Mouse (Mus musculus) fat pad, adult 2 months (tissue): ENCODE measurements around the gene Hist1h4d.
"Not testable (repeated sequence)": the region's sequence is repeated elsewhere in the genome, so short reads cannot be mapped to it uniquely, and the experiment has no call there.

ENCODE experiments used
- DNase-seq: peaks from one replicate; pipeline ENCODE4 v3.0.0-alpha.2; 2011; ENCODE audit warnings: low read depth, low spot score; ENCODE audit errors: extremely low read depth

Gene Hist1h4d

DNA sequence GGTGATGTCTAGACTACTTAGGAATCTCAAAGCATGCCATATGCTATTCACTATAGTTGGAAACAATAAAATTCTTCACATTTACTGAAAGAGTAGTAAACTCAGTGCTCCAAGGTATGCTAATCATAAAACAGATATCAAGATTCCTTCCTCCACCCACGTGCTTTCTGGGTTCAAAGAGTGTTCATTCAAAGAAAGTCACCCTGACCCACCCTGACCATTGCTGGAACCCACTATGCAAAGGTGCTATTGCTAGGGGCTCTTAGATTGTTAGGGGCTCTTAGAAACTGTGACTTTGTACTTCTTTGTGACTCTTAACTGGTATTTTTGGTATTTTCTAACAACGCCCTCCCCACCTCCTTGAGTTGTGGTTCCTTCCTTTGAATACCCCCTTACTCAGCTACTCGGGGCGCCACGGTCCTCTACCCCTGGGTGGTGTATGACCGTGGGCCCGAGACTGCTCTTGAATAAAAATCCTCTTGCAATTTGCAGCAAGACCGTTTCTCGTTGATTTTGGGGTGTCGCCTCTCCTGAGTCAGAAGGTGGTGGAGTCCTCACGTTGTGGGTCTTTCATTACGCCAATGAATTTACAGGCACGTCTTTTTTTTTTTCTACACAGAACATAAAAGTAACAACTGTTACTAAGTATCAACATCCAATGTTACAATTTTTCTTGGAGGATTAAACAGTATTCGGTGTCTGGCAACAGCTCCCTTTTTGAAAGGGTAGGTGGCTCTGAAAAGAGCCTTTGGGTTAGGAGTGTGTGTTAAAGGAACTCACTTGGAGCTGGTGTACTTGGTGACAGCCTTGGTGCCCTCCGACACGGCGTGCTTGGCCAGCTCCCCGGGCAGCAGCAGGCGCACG lies 8.1 kb upstream of the Hist1h4d start:
- DNase-seq = not testable (repeated sequence)

DNA sequence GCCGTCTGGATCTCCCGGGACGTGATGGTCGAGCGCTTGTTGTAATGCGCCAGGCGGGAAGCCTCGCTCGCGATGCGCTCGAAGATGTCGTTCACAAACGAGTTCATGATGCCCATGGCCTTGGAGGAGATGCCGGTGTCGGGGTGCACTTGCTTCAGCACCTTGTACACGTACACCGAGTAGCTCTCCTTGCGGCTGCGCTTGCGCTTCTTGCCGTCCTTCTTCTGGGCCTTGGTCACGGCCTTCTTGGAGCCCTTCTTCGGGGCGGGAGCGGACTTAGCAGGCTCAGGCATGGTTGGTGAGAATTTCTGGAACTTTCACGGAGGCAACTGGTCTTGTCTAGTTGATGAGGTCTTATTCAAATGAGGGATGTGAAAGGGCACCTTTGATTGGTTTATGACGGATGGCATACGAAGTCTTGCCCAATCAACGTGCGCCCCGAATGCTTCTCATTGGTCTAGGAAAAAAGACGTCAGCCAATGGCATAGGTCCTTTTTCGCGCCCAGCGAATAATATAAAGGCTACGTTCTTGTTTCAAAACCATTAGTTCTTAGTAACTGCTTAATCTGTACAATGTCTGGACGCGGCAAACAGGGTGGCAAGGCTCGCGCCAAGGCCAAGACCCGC lies 7.4 kb upstream of the Hist1h4d start, which contains the start of the genes Hist1h2bf and Hist1h2ad:
Gene Hist1h2bf (minus strand): TSS at position 299 of the 627 bp plus-strand sequence.
Gene Hist1h2ad (plus strand): TSS at position 484 of the 627 bp plus-strand sequence.
- peak; percentile 94 for DNase-seq

DNA sequence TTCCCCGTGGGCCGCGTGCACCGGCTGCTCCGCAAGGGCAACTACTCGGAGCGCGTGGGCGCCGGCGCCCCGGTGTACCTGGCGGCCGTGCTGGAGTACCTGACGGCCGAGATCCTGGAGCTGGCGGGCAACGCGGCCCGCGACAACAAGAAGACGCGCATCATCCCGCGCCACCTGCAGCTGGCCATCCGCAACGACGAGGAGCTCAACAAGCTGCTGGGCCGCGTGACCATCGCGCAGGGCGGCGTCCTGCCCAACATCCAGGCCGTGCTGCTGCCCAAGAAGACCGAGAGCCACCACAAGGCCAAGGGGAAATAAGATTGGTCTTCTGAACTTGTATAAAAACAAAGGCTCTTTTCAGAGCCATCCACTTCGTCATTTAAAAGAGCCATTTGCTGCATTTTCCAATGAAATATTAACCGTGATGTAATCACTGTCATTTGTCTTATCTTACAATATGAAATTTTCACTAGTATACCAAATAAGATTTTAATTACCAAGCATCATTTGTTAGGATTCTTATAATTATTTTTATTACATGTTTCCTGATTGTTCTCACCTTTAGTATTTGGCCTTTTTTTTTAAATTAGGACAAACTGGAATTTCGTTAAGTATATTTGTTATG lies 6.7 kb upstream of the Hist1h4d start:
- DNase-seq = not testable (repeated sequence)

DNA sequence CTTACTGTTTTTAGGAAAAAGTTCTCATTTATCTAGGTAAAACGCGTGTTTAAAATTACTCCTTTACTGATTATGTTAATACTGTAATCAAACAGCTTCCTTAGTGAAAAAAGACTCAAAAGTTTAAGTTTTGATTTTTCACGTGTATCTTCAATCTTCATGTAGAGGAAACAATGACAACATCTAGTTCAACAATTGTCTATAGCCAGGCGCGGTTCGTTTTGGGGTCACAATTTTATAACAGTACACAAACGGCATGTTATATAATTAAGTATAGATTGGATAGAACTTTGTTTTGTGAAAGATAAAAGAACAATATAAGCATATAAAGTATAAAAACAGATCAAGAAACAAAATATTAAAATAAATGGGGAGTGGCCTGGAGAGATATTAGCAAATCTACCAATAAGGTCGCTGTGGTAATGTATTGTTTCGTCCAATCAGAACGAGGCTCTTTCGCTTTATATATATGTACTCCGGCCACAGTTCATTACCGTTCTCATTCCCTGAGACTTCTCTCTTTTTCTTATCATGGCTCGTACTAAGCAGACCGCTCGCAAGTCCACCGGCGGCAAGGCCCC lies 6.0 kb upstream of the Hist1h4d start, which contains the start of gene Hist1h3d:
Gene Hist1h3d (plus strand): TSS at position 493 of the 581 bp plus-strand sequence.
- no peak for DNase-seq

DNA sequence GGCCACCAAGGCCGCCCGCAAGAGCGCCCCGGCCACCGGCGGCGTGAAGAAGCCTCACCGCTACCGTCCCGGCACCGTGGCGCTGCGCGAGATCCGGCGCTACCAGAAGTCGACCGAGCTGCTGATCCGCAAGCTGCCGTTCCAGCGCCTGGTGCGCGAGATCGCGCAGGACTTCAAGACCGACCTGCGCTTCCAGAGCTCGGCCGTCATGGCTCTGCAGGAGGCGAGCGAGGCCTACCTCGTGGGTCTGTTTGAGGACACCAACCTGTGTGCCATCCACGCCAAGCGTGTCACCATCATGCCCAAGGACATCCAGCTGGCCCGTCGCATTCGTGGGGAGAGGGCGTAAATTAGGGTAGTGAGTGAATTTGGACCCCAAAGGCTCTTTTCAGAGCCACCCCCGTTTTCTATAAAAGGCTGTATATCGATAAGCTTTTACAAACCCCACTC lies 5.5 kb upstream of the Hist1h4d start:
- DNase-seq = not testable (repeated sequence)

DNA sequence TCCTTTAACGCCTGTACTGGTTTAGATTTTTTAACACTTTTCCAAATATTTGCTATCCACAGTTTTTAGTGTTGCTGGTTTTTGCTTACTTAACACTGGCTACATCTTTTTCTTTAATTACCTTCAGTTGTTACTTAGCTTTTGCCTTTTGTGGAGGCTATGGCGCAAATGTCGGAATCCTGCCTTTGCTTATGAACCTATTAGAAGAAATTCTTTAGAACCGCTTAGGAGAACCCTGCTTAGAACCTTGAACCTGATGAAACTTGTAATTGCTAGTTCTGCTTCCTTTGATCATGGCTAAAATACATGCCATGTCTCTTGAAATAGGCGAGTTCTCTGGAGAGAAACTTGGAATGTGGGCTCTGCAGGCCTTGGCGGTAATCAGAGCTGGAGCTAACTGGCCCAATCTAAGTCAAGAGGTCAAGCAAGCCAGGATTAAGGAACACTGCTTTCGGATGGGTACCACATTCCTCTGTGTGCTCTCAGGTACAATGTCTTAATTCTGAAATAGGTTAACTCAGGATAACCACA lies 5.0 kb upstream of the Hist1h4d start:
- no peak for DNase-seq

DNA sequence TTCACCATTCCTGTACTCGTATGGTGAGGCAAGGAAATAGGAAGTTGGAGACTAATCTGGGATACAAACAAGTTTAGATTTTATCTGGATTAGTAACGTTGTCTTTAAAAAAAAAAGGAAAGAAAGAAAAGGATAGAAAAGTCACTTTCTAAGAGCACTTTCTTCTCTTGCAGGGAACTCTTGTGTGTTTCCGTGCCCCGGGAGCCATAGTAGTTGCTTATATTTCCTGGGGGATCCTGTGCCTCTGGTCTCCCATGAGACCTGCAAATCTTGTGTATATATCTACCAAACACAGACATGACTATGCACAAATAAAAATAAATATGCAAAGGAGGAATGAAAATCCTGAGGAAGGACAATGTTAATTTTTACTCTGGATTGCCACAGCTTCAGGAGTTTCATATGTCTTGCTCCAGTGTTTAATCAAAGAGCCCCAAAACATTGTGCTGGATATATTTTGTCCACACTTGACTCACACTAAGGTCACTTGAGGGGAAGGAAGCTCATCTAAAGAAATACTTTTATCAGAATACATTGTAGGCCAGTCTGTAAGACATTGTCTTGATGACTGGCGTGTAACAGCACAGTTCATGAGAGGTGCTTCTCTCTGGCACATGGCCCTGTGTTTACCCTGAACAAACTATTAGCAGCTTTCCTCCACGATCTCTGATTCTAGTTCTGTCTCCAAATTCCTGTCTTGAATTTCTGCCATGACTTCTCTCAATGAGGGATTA lies 4.3 kb upstream of the Hist1h4d start:
- DNase-seq = no peak

DNA sequence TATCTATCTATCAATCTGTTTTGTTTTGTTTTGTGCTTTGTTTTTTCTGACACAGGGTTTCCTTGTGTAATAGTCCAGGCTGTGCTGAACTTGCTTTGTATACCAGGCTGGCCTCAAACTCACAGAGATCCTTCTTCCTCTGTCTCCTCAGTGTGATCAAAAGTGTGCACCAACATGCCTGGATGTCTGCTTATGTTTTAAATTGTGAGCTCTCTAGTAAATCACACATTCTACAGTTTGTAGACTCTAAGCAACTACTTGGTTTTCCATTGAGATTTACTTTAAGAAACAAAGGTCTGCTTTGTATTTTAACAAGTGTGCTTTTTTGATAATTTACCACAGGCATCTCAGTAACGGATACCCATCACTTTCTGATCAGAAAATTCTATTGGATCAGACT lies 3.6 kb upstream of the Hist1h4d start:
- no peak for DNase-seq

DNA sequence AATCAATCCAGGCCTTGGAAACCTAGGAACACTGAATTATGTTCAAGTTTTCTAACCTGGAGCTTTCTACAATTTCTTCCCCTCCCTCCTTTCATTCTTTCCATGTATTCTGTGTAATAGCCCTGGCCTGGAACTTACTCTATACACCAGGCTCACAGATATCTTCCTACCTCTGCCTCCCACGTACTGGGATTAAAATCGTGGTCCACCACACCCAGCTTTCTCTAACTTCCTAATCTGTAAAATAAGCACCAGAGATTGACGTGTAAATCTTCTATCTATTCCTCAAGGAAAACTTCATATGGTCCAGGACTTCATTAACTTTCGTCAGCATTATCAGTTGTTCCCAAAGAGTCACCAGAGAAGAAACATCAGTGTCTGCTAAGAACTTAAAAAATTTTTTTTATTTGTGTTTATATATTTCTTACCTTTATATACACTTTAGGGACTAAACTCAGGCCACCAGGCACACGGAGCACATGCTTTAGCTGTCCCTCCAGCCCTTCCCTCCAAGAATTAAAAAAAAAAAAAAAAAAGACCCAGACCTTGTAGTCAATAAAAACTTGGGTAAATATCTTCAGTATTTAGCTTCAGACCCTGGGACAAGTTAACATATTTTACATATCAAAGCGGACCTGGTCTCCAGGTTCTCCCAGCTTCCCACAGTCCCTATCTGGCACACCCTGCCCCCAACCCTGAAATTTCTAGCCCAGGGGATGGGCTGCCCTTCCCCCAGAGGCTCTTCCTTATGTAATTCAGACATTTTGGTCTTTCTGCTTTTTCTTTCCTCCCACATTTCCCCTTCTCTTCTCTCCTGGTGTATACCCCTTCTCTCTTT lies 1.0 kb downstream of the Hist1h4d start:
- no peak for DNase-seq

DNA sequence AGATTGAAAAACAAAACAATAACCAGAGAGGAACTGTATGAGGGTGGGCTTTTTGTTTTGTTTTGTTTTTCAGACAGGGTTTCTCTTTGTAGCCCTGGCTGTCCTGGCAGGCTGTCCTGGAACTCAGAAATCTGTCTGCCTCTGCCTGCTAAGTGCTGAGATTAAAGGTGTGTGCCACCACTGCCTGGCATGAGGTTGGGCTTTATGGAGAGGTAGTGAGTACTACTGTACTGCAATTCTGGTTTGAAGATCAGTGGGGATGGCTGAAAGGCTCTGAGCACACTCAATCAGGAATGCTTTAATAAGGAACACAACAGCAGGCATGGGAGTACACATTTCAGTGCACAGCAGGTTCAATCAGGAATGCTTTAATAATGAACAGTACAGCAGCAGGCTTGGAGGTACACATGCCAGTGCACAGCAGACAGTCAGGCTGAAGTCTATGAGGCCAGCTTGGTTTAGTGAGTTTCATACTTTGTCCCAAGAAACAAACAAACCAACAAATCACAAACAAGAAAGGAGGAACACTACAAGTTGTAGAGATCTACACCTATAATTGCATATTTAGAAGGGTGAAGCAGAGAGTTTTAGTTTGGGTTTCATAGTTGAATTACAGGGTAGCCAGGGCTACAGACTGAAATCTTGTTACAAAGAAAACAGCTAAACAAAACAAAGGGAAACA lies 2.1 kb downstream of the Hist1h4d start:
- DNase-seq = no peak

DNA sequence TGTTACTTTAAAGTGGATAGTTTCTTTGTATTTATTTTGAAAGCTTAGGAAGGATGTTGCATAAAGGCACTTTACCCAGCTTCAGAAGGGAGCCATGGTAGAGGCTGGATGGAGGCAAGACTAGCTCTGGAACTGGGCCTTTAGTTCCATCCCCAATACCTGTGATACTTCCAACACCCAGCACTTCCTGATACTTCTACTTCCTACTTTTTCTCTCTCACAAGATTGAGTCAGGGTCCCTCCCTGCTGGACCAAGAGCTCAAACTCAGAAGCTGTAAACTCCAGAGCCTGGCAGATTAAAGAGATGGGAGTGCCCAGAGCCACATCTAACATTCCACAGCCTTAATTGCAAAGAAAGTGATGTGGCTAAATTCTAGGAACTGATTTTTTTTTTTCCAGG lies 2.9 kb downstream of the Hist1h4d start:
- no peak for DNase-seq

DNA sequence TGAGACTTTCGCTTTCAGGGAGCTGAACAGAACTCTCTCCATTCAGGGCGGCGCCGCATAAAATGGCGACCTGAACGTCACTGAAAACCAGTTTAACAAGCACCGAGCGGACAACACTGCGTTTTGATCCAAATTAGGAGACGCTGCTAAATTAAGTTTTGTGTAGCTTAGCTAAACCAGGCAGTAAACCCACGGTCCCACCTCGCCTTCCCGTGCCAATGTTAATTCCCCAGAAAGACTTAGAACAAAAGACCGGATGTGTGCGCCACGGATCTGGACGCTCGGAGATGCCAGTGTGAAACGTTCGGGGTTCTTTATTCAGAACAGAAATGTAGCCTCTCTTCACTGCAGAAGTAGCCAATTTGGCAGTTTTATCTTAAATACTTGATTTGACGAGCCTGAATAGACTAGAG lies 3.6 kb downstream of the Hist1h4d start:
- DNase-seq = no peak

DNA sequence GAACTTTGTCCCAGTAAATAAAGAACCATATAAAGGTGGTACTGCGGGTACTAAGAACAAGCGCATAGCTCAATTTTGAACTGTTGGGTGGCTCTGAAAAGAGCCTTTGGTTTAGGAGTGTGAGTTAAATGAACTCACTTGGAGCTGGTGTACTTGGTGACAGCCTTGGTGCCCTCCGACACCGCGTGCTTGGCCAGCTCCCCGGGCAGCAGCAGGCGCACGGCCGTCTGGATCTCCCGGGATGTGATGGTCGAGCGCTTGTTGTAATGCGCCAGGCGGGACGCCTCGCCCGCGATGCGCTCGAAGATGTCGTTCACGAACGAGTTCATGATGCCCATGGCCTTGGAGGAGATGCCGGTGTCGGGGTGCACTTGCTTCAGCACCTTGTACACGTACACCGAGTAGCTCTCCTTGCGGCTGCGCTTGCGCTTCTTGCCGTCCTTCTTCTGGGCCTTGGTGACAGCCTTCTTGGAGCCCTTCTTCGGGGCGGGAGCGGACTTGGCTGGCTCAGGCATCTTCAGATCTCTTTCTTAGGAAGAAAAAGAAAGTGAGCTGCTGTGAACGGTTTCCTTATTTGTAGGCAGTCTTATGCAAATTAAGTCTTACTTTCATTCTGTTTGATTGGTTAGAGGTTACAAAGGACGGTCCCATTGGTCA lies 4.2 kb downstream of the Hist1h4d start:
- peak; percentile 81 for DNase-seq

DNA sequence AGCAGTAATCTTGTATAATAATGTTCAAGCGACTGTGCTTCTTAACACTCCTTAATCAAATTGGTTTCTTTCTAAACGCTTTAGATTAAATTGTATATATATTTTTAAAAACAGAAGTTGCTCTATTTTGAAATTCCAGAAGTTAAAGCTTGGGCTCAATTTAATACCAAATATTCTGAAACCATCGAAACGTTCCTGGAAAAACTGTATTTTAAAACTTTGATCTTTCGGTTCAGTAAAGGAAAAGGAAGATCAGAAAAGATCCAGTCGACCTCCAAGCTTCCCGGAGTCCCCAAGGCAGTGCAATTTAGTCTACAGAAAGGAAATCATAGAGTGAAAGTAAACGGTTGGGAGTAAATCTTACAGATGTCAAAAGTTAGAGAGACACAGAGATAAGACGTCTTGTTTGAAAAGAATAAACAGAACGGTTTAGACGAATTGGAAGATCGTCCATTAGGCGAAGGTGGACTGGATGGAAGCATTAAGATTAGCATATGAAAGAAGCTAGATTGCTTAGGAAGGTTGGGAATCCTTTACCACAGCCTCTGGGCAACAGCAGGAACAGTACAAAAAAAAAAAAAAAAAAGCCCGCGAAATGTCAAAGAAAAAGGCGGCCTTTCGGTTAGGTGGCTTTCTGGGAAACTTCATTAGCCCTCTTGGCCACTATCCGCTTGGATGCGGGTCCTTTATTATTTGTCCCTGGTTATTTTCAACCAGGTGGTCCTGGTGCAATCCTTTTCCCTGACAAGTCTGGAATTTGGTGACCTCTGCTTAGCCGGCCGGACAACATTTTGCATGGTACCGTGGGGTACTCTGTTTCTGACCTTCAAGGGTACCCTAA lies 4.9 kb downstream of the Hist1h4d start:
- no peak for DNase-seq

DNA sequence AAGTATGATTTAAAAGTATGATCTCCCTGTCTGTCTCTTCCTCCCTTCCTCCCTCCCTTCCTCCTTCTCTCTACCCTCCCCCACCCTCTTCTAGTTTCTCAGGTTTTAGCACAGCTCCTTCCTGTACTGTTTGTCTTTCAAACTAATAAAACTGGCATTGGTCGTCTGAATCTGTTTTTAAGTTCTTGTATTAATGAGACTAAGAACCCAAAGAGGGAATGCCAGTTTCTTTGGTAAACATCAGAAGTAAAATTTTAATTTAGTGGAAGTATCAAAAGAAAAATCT lies 5.5 kb downstream of the Hist1h4d start:
- no peak for DNase-seq

DNA sequence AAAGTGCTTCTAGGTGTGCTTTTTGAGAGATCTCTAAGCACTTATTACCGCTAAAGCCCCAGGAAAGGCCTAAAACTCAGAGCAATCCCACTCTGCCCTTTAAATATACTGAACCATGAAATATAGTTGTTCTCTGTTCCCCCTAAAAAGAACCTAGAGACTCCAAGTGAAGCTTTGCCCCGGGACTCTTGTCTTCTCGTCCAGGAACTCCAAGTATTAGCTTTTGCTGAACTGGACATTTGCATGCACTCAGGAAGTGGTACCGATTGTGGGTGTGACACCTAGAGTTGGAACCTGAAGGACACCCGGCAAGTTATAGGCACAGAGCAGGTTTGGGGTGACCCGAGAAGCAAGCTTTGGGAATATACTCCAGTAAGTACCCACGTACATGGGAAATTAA lies 9.8 kb downstream of the Hist1h4d start:
- DNase-seq = no peak

DNA sequence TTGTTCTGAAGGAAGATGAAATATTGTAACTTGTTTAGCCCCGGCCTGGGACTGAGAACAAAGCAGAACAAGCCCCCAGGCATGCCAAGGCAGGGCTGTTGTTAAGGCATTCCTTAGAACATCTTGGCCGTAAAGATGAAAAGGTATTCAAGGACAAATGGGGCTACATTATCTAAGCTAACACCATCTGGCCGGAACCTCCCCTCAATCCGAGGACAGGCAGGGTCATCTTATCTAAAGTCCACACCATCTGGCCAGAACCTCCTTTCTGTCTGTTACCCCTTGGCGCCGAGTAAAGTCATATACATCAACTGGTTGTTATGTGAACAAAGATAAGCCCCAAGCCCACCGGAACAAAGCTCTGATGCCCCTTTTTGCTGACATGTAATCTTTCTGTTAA lies 10.5 kb downstream of the Hist1h4d start:
- not testable (repeated sequence) for DNase-seq

DNA sequence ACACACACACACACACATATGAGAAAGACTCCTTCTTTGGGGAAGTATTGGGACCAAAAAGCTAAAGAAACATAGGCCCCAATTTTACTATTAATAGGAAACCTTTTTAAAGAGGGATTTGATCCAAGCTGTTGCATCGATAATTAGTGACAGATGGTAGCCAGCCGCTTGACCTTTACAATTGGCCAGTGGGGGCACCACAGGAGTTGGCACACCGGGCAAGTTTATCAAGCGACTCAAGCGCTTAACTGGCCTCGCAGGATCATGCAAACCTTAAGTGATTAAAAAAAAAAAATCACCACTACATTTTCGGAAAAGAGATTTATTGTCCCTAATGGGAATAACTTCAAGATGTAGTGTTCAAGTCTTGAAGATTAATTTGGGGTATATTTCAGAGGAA lies 11.2 kb downstream of the Hist1h4d start:
- DNase-seq = no peak
